Mouse (Mus musculus) MEL (cell line): ENCODE measurements around the gene Zfp972. TPM values are rescaled to one million over a fixed set of nuclear protein-coding genes. Genes with fewer than 3 reads are reported as not detected.
"Not testable (repeated sequence)": the region's sequence is repeated elsewhere in the genome, so short reads cannot be mapped to it uniquely, and the experiment has no call there.

Experiments
- DNase-seq: peaks from one replicate; pipeline ENCODE4 v3.0.0; 2011; ENCODE audit warnings: low read depth, low spot score
- H3K27ac ChIP-seq: 2 replicates; pipeline ENCODE4 v1.5.1; 2012; ENCODE audit warnings: low read depth, mild to moderate bottlenecking, control low read depth, low read length, moderate library complexity; ENCODE audit not compliant: control insufficient read depth
- H3K27me3 ChIP-seq, 2 experiments: fragments of 150-350 bp in 1 of 2; sonication (generic) in 1 of 2; 2 replicates each; pipeline ENCODE4 v1.6.1; 2012; ENCODE audit warnings: low read length in 2 of 2, mild to moderate bottlenecking in 2 of 2, improper control_type of control experiment in 1 of 2, moderate library complexity in 1 of 2; ENCODE audit not compliant: insufficient read depth in 2 of 2, control insufficient read depth in 1 of 2
- H3K36me3 ChIP-seq, 2 experiments: 2 replicates each; pipeline ENCODE4 v1.6.1; 2012 to 2014; ENCODE audit warnings: low read length in 2 of 2, improper control_type of control experiment in 1 of 2, inconsistent platforms in 1 of 2, mild to moderate bottlenecking in 1 of 2; ENCODE audit not compliant: insufficient read depth in 2 of 2, control insufficient read depth in 1 of 2
- H3K4me1 ChIP-seq, 2 experiments: fragments of 150-350 bp in 1 of 2; sonication (generic) in 1 of 2; 2 replicates each; pipeline ENCODE4 v1.6.1; 2012; ENCODE audit warnings: low read length in 2 of 2, improper control_type of control experiment in 1 of 2, mild to moderate bottlenecking in 1 of 2; ENCODE audit not compliant: insufficient read depth in 2 of 2, control insufficient read depth in 1 of 2
- H3K4me3 ChIP-seq, 2 experiments: fragments of 150-350 bp in 1 of 2; sonication (generic) in 1 of 2; 2 replicates each; pipeline ENCODE4 v1.5.1; 2012; ENCODE audit warnings: low read depth in 2 of 2, low read length in 2 of 2, mild to moderate bottlenecking in 2 of 2, moderate library complexity in 2 of 2, control low read depth in 1 of 2, improper control_type of control experiment in 1 of 2; ENCODE audit not compliant: control insufficient read depth in 1 of 2, insufficient read depth in 1 of 2
- H3K79me2 ChIP-seq: 2 replicates; pipeline ENCODE4 v1.6.1; 2012; ENCODE audit warnings: mild to moderate bottlenecking, low read length, moderate library complexity; ENCODE audit not compliant: control insufficient read depth, poor library complexity, insufficient read depth
- H3K9ac ChIP-seq: 2 replicates; pipeline ENCODE4 v1.6.1; 2012; ENCODE audit warnings: low read depth, mild to moderate bottlenecking, control low read depth, low read length, moderate library complexity; ENCODE audit not compliant: control insufficient read depth, poor library complexity, severe bottlenecking
- H3K9me3 ChIP-seq: fragments of 150-350 bp; sonication (generic); replicated peaks from 2 replicates; pipeline ENCODE4 v1.6.1; 2012; ENCODE audit warnings: mild to moderate bottlenecking, low read length, improper control_type of control experiment, moderate library complexity; ENCODE audit not compliant: insufficient read depth
- POLR2A ChIP-seq, 2 experiments: IDR thresholded peaks; 2 replicates each; pipeline ENCODE4 v1.6.1; 2011 to 2012; ENCODE audit warnings: low read length in 2 of 2, mild to moderate bottlenecking in 2 of 2, control low read depth in 1 of 2, improper control_type of control experiment in 1 of 2, low read depth in 1 of 2, moderate library complexity in 1 of 2; ENCODE audit not compliant: control insufficient read depth in 1 of 2, insufficient read depth in 1 of 2, poor library complexity in 1 of 2
- polyA plus RNA-seq, 2 experiments: library from polyadenylated mRNA; stranded (reverse) in 1 of 2; unstranded in 1 of 2; fragments of >175 nt in 1 of 2; fragments of >200 nt in 1 of 2; gene quantifications; 2 replicates each; pipeline versions ENCODE4 v1.2.1 to v1.2.4; 2012; ENCODE audit warnings: low replicate concordance in 2 of 2, low read depth in 1 of 2; ENCODE audit not compliant: insufficient read length in 2 of 2, insufficient read depth in 1 of 2, missing spikeins in 1 of 2
- total RNA-seq: library from RNA; depleted of rRNA; stranded (reverse); fragments of 300-350 nt; gene quantifications from 2 replicates; pipeline ENCODE4 v1.2.3, GENCODE M21; 2012; rRNA removed

Gene Zfp972
- 0.23 TPM in 1 of 2 replicates, not detected in the other for total RNA-seq
- polyA plus RNA-seq, result under 1 TPM in 1 of 2 experiments, not detected in 1; 0.26 TPM

GRCm38 (mm10) chr2:177925563-177926103, at the start of gene Zfp972:
Gene Zfp972 (minus strand): TSS chr2:177925613.
- H3K9ac ChIP-seq, DNase-seq: not testable (repeated sequence)

DNA sequence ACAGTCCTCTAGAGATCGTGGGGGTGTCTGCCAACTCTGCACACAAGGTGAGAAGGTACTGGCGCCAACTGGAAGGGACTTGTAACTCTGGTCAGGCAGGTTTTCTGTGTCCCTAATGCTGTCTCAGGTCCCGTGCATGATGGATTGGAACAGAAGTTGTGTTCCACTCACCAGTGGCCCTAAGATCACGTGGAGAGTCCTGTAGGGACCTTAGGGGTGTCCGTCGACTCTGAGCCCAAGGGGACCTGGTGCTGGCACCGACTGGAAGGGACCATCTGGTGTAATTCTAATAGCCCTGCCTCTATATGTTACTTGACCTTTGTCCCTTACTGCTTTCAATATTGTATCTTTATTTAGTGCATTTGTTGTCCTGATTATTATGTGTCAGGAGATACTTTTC, 49.4 kb upstream of the Zfp972 start:
- not testable (repeated sequence) for H3K27me3 ChIP-seq, H3K4me3 ChIP-seq, H3K36me3 ChIP-seq, H3K4me1 ChIP-seq, H3K9me3 ChIP-seq, H3K9ac ChIP-seq, DNase-seq, H3K79me2 ChIP-seq, H3K27ac ChIP-seq

More at GRCm38 (mm10) chr2:177925563-177926103, at the start of gene Zfp972:
- not testable (repeated sequence) for H3K4me1 ChIP-seq, H3K9me3 ChIP-seq, H3K36me3 ChIP-seq, H3K27ac ChIP-seq, H3K79me2 ChIP-seq, H3K4me3 ChIP-seq, H3K27me3 ChIP-seq

DNA sequence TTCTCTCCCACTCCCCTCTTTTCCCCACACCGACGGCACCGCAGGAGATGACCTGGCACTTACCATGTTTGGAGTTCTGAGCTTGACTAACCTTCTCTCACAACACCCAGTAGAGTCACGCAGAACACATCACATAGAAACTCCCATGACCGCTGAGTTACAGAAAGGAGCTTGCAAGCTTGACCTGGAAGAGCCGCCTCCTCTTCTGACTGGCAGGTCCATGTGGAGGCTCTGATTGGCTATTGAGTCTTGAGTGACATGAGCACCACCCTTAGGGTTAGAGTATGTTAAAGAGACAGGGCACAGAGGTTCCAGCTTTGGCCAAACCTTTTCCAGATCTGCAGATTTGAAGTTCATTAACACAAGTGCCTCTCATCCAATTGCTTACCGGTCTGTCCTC, 31.7 kb upstream of the Zfp972 start, which contains the start of gene Gm14326:
Gene Gm14326 (minus strand): TSS at position 153 of the 400 bp plus-strand sequence.
- TF ChIP-seq POLR2A (IDR thresholded peaks at IDR 0.05; ENCODE audit: control insufficient read depth in 1 of 2, insufficient read depth in 1 of 2, low read depth in 1 of 2, low read length in 2 of 2, poor library complexity in 1 of 2), result 0 out of 4 replicates have a peak, but pooled peaks of 1 of the 2 experiments have one; percentile 25
- not testable (repeated sequence) for H3K27ac ChIP-seq, H3K27me3 ChIP-seq, H3K9me3 ChIP-seq, H3K36me3 ChIP-seq, H3K79me2 ChIP-seq, H3K4me1 ChIP-seq
- H3K4me3 ChIP-seq, result peak within 1 kb of the TSS; percentile 69 to 70
- peak within 1 kb of the TSS; percentile 69 for H3K9ac ChIP-seq
- peak; percentile 59 for DNase-seq

DNA sequence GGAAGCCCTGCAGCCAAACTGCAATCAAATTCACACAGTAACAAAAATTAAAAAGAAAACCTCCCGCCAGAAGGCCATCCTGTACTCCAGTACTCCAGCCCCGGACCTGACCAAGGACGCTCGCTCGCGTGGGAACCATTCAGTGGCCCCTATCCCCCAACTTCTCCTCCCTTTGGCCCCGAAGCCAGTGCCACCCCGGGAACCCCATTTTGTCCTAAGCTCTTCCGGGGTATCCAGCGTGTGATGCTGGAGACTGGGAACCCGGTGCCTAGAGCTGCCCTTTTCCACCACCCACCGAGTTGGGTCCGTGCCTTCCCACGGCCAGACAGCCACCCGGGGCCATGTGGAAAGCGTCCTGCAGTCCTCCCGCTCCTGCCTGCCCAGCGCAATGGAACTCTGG, 31.3 kb upstream of the Zfp972 start:
- not testable (repeated sequence) for H3K9me3 ChIP-seq, H3K27me3 ChIP-seq, H3K27ac ChIP-seq, H3K79me2 ChIP-seq, H3K36me3 ChIP-seq, H3K4me1 ChIP-seq
- Histone ChIP-seq H3K9ac (peak overlapping the region; percentile 69), H3K4me3 (peak overlapping the region; percentile 69 to 70)
- DNase-seq, result peak; percentile 25

DNA sequence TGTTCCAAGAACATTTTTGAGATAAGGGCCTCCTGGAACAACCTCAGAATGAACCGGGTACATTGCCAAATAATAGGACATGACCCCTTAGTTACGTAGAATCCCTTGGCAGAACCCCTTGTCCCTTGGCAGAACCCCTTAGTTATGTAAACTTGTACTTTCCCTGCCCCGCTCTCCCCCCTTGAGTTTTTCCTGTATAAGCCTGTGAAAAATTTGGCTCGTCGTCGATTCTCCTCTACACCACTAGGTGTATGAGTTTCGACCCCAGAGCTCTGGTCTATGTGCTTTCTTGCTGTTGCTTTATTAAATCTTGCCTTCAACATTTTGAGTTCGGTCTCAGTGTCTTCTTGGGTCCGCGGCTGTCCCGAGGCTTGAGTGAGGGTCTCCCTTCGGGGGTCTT, 22.1 kb downstream of the Zfp972 start:
- H3K9me3 ChIP-seq, result not testable (repeated sequence)

DNA sequence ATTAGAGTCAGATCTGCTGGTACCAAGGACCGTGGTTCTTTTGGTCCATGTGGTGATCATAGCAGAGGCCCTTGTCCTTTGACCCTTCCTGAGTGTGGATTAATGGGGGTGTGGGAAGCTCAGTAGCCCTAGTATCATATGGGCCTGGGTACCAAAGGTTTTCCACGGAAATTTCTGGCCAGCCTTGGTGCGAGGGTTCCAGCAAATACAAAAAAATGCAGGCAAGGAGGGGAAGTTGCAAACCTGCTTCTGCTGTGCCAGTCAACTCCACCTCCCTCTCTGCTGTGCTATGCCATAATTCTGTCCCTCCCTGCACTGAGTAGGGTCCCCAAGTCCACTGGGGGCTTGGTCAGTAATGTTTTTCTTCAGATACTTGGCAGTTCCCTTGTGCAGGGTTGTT, 27.2 kb downstream of the Zfp972 start:
- not testable (repeated sequence) for H3K27me3 ChIP-seq, H3K9me3 ChIP-seq, DNase-seq, H3K4me1 ChIP-seq, H3K36me3 ChIP-seq, H3K4me3 ChIP-seq, H3K79me2 ChIP-seq, H3K27ac ChIP-seq, H3K9ac ChIP-seq

More for the DNA sequence above, 22.1 kb downstream of the Zfp972 start:
- not testable (repeated sequence) for H3K4me1 ChIP-seq, H3K27ac ChIP-seq, H3K9ac ChIP-seq, H3K4me3 ChIP-seq, H3K36me3 ChIP-seq, H3K79me2 ChIP-seq, H3K27me3 ChIP-seq, DNase-seq

GRCm38 (mm10) chr2:177897046-177897578, 28.3 kb downstream of the Zfp972 start, which contains the start of gene Gm14327:
Gene Gm14327 (plus strand): TSS chr2:177897096.
- not testable (repeated sequence) for H3K79me2 ChIP-seq, H3K4me1 ChIP-seq, H3K27ac ChIP-seq, H3K36me3 ChIP-seq, H3K9me3 ChIP-seq, H3K27me3 ChIP-seq, H3K9ac ChIP-seq, DNase-seq, H3K4me3 ChIP-seq
